Mouse (Mus musculus) 3134 (cell line): ENCODE data around the gene Dach1.

ENCODE experiments used
- DNase-seq: peaks from one replicate; pipeline ENCODE4 v3.0.0-alpha.2; 2011; ENCODE audit warnings: low spot score; ENCODE audit not compliant: insufficient read length; ENCODE audit errors: extremely low read depth

Dach1 gene

DNA sequence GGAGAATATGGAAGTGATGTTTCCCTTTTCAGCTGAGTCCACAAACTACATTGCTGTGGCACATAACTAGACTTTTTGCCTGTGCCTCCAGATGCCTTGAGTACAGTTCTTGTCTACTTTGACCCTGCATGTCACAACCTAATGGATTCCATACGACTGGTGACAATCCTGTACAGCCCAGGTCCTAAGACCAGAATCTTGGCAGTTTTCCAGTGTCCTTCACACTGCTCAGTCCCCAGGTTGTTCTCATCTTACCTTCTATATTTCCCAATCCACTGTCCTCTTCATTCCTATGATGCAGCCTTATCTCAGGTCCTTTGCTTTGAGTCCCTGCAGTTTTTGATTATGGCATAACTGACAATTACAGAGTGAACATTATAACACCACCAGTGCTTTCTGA lies 131.0 kb downstream of the Dach1 start:
- DNase-seq: no peak

DNA sequence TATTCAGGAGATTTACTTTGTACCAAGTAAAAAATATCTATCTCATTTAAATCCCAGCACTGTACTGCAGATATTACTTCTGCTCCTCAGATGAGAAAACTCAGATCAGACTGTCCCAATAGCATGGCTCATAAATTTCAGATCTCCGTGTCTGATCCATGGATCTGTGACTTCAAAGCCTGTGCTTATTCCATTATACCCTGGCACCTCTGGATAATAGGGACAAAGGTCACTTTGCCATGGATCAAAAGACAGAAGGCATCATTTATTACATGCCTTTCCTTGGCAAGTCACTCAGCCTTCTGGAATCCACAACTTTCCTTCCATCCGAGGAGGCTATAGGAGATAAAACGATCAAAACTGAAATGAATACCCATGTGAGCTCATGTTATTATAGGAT lies 132.4 kb downstream of the Dach1 start:
- DNase-seq: no peak

DNA sequence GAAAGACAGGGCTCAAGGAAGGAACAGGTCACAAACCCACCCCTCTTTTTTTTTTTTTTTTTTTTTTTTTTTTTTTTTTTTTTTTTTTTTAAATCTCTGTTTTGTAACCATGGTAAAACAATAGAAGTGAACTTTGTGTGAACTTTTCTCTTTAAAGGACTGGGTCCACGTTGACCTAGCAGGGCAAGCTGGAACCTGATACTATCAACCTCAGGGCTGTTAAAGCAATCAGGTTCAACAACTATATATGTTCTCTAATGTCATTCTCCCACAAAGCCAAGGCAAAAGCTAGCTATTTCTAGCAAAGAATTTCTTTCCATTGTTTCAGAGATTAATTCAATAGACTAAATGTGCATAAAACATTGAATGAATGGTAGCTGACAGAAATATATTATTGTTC lies 134.3 kb downstream of the Dach1 start:
- DNase-seq: no peak

DNA sequence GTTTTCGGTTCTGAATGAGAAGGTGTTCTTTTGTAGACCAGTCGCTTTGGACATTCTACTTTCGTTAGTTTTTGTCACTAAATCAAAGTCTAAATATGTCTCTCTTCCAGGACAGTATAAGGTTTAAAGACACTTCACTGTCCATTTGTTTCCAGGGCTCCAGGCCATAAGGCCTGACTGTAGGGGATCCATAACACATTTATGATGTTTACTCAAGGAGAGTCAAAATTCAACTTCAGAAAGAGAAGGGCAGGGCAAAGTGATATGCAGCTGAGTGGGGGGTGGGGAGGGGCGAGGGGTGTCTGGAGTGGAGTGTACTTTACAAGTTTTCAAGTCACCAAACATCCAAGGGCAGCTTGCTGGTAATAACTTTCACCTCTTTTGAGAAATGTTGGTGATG lies 146.0 kb downstream of the Dach1 start:
- DNase-seq: no peak

DNA sequence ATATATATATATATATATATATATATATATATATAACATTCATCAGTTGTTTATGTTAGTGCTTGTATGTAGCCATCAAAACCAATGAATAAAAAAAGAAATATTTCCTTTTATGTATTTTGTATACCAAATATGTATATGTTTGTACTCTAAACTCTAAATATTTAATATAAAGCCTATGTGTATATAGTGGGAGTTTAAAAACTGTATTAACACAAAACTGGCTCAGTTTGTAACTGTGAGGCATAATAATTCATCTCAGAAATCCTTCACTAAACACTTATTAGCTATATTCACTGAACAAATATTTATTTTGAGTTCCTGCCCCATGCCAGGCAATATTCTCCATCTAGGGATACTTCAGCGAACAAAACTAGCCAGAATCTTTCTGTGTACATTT lies 155.5 kb downstream of the Dach1 start:
- no peak for DNase-seq

DNA sequence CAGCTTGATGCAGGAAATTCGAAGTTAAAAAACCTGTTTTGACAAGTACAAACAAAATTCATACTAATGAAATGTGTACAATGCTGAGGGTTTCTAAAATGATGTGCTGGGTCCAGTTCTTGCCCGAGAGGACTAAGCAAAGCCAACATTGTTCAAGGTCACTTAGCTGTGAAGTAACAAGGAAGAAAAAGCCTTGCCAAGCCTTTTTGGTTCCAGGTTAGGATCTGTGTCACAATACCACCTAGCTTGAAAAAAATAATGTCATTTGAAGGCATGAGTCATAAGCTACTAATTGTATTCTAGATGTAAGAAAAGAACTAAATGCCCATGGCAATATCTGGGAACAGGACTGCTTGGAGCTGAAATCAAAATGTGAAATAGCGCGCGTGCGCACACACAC lies 161.1 kb downstream of the Dach1 start:
- no peak for DNase-seq

DNA sequence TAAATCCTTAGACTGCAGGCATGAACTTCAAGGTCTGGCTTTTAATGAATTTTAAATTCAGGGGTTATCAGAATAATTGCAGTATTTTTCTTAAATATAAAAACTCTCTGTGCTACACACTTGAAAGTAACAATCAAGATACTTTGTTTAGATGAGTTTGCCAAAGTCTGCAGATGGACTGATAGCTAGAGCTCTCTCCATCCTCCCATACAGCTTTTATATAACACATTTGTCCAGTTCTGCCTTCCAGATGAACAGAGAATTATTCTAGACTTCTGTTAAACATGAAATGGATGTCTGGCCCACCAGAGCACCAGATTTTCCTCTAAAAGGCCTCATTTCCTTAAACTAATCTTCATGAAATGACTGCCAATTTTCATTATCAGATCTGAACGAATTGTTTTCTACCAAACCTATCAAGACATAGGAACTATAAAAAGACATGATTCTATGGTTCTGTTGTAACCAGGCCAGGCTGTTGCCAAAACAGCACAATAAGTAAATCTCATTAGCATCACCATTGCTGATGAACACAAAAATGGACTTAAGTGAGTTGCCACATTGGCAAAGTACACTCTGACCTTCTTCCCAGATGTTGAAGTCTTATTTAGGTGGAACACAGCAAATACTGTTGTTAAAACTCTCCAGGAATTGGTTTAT lies 167.4 kb downstream of the Dach1 start:
- DNase-seq: no peak

DNA sequence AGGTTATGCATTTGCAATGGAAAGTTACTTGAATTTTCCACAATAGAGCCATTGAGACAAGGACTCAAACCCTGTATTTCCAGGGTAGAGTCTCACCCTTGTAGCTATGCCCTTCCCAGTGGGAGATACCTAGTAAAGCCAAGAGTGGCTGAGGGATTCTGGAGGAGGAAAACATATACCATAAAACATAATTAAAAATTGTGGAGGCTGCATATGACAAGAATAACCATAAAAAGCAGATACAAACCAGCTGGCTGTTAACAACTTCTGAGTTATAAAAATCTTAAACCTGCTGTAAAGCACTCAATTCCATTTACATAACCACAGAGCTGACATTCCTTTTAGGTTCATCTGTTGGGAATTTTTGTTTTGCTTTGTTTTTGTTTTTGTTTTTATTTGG lies 171.0 kb downstream of the Dach1 start:
- DNase-seq: no peak

DNA sequence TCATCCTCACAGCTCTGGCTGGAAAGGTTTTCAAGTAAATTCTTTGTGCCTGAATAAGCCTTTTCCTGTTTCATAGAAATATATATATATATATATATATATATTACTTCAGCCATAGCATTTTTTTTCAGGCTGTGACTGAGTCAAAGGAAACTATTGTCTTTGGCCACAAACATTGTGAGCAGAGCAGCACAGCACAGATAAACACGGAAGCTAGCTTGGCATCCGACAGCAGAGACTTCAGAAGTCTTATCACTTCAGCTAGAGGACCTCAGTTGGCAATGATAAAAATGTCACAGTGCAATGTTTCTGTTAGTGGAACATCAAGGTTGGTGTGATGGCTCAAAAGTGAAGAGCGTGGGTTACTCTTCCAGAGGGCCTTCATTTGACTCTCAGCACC lies 186.3 kb downstream of the Dach1 start:
- no peak for DNase-seq

DNA sequence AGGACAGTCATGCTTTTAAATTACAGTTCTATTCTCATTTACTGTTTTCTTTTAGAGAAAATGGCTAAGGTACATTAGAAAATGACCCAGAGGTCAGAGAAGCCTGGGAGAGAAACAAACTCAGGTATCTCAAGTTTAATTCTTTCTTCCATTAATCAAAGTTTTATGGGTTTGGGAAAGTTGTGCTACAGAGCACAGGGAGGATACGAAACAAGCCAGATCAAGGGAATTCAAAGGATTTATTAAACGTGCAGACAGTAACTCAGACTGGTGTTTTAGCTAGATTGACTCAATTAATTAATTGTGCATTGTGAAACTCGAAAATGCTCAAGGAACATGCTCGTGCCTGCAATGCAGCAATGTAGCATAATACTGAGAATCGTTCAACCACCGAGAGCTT lies 186.9 kb downstream of the Dach1 start:
- DNase-seq: no peak

DNA sequence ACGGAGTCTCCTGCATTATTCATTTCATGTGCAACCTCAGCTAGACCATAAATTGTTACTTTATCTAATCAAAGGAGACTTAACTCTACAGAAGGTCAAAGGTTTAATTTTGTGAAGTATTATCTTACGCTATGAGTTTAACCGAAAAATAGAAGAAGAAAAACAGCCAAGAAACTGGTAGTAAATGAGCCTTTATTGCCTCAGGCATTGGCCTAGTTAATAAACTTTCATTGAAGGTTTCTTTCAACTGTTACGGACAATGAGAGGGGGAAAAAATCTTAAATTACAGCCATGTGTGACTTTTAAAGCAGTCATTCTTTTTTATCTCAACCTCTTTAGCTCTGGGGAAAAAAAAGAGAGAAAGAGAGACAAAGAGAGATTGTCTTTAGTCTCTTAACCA lies 188.7 kb downstream of the Dach1 start:
- no peak for DNase-seq

DNA sequence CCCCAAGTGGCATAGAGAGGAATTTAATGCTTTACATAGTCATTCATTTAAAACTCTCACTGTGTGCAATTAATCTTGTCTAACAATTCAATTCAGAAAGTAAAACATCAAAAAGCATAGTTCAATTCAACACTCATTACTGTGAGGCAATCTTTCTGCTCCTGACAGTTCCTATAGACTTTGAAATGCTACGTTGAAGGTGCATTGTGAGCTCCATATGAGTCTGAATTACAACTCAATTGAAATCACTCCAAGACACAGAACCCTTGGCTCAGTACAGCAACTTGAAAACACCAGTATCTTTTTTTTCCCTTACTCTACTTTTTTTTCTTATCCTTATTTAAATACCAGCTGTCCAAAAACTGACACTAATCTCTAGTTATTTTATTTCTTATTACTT lies 193.5 kb downstream of the Dach1 start:
- no peak for DNase-seq

DNA sequence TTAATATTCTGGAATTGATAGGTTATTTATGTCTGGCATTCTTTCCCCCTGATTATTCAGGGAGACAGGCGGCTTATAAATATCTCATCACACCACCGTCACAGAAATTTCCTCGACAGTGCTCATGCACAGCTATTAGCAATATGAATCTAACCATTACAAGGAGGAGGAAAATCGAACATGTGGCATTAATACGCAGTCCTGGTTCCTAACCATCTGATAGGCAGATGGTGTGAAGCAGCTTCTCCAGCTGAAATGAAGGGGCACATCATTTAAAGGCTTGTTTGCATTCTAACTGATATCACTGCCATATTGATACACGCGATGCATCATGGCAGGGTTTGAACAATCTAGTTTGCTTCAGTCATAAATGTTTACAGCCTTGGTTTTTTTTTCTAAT lies 194.1 kb downstream of the Dach1 start:
- no peak for DNase-seq

DNA sequence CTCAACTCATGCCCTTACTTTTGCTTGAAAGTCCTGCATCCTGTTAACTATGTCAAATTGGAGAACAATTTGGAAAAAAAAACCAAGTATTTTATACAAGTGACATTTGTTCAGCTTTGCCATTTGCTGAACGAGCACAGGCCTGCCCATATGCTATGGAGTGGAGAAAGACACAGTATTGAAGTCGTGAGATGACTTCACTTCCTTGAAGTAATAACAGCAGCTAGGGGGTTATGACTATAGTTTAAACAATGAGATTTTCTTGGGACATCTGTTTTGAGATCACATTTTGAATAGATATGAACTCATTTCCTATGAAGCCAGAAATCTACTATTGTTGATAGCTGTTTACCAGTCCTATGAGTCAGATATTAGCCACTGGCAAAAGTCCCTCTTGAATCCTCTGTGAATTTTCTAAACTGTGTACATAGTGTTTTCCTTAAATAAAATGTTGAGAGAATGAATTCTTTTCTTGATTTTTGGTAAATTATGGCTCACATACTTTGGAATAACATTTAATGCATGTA lies 205.0 kb downstream of the Dach1 start:
- DNase-seq: no peak

DNA sequence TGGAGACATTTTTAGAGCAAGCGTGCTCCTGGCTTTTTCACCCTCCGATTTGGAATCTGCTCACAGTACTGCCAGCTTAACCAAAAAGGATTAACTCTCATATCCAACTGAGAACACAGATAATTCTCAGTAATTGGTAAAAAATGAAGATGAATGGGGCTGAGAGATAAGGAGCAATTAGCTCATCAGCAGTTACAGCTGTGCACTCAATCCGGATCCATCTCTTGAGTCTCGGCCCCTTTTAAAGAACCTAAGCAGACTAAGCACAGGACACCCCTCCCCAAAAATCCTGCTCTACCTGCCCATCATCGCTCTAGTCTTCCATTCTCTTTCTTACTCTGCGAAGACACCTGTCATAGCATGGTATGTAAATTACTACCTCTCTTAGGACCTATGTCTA lies 205.9 kb downstream of the Dach1 start:
- no peak for DNase-seq

DNA sequence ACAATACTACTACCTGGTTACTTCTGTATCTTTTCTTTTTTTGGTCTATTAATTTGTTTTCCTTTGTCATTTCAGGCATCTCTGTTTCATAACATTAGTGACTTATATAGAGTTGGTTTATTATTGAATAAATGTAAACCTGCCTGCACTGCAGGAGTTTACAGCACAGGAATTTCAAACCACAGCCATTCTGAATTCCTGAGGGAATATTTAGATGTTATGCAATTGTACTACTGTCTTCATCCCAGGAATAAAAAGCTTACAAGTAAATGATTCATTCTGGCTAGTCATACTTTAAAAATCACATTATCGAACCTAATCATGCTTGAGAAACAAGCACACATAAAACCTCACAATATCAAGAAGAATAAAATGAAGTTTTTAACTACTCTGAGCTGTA lies 213.2 kb downstream of the Dach1 start:
- no peak for DNase-seq

DNA sequence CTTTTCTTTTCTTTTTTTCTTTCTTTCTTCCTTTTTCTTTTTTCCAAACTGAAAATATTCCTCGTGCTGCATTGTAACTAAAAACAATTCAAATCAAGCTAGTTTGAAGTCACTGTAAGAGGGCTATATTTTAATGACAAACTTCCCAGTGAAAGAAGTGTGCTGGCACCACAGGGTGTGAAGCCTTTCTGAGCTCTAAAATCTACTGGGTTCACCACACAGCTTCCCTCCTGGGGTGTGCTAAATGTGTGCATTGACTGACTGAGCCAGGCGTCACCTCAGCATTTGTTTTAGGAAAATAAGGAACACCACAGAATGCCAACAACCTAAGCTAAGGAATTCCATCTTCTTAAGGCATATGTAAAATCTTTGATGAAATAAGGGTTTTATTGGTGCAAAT lies 224.1 kb downstream of the Dach1 start:
- DNase-seq: no peak

DNA sequence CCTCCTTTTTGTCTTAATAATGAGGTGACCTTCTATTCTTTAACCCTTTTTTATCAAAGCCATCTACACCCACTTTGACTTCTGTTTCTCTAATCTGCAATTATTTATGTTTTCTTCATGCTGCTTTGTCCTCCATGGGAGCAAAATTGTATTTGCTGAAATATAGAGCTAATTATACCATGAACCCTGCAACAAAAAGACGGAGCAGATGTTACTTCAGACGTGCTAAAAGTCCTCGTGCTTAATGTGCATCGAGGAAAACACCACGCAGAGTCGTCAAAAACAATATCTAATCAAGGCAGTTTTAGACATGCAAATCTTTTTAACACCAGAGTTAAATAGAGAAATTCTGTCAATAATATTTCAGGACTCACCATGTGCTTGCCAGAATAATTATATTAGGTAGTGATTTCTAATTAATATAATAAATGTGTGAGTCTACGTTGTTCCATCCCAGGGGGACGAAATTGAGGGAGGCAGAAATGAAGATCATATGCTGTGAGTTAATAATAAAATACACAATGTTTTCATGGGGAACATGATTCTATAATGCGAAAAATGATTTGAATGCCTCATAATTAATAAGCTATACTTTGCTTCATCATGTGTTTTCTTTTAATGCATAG lies 224.8 kb downstream of the Dach1 start:
- DNase-seq: no peak

DNA sequence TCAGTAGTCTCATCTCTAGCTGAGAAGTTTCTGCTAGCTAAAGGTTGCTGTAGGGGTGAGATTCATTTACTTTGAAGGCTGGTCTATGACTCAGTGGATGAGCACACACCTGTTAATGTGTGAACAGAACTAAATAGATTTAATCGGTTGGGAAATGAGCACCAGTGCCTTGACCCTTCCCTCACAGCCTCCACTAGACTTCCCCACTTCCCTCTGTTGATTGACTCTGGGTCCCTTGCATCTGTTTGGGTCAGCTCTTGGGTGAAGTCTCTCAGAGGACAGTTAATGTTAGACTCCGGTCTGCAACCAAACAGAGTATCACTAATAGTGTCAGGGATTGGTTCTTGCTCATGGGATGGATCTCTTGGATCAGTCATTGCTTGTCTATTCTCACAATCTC lies 227.2 kb downstream of the Dach1 start:
- no peak for DNase-seq

DNA sequence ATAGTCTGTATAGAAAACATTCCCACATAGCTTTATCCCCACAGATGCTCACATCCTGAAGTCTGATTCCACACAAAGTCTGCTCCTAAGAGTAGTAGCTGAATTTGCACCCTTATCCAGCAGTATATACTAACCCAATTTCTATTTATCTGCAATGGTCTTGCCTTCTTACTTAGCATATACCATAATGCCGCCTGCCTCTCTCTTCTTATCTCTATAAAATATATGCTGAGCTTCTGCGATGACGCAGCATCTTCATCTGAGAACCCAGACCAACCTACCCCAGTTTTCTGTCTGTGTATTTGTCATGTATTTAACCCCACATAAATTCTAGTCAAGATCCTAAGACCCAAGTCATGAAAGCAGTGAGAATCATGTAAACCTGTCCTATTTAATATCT lies 272.9 kb downstream of the Dach1 start:
- DNase-seq: no peak

DNA sequence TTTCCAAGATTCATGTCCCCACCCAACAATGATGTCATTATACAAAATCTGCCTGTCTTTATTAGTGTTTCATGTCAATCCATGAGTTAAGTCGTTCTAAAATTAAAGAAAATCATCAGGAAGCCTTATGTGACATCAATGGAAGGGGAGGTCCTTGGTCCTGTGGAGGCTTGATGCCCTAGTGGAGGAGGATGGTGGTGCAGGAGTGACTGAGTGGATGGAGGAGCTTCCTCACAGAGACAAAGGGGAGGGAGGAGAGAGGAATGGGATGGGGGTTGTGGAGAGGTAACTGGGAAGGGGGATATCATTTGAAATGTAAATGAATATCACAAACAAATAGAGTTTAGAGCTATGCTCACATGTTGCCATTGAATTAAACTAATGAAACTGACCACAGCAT lies 287.6 kb downstream of the Dach1 start:
- no peak for DNase-seq

DNA sequence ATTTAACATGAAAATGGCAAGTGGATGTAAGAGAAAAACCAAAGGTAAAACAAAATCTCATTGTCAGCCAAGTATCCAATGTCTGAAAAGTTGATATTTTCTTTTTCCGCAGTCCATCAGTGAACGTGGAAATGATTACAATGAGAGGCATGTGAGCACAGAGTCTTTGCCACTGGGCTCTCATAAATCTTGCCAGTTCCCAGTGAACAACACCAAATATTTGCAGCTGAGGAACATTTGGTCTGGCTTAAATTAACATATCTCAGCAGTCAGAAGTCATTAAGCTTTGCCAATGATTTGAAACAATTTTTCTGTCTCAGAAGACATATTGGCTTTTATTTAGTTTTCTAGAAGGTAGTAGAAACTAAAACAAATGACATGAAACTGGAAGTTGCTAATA lies 298.6 kb downstream of the Dach1 start:
- DNase-seq: no peak

DNA sequence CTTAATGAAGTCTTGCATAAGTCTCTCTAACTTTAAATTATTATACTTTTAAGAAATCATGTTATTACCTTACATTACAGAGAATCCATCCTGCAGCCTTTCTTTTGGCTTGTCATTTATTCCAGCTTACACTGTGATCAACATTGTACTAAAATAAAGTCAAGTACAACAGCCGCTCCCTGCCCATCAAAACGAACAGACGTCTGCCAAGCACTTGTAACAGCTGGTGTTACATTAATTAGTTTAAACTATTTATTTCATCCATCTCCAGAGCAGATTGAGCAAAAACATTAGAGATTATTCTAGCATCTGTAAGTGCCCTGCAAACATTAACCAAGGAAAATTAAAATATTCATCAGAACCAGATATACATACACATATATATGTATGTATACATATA lies 311.2 kb downstream of the Dach1 start:
- no peak for DNase-seq
